Mouse (Mus musculus) liver, adult 2 months (tissue): ENCODE data around the gene Alkbh3. TPM values are rescaled to one million over a fixed set of nuclear protein-coding genes. Genes with fewer than 3 reads are reported as not detected.

ENCODE experiments used
- DNase-seq: peaks from one replicate; pipeline ENCODE4 v3.0.0-alpha.2; 2011; ENCODE audit warnings: low read depth, low spot score; ENCODE audit errors: extremely low read depth
- H3K27ac ChIP-seq: fragments of 200-500 bp; replicated peaks from 2 replicates; pipeline ENCODE4 v1.5.1; 2012; ENCODE audit warnings: low read depth, mild to moderate bottlenecking, control low read depth, inconsistent platforms, low read length; ENCODE audit not compliant: insufficient read depth
- H3K27me3 ChIP-seq: fragments of 200-500 bp; 2 replicates; pipeline ENCODE4 v1.6.1; 2012; ENCODE audit warnings: mild to moderate bottlenecking, moderate library complexity, low read length, inconsistent platforms; ENCODE audit not compliant: control insufficient read depth, insufficient read depth
- H3K36me3 ChIP-seq: fragments of 200-500 bp; 2 replicates; pipeline ENCODE4 v1.6.1; 2012; ENCODE audit warnings: low read length, inconsistent platforms; ENCODE audit not compliant: control insufficient read depth, insufficient read depth
- H3K4me1 ChIP-seq: fragments of 200-500 bp; 2 replicates; pipeline ENCODE4 v1.6.1; 2011; ENCODE audit warnings: low read length; ENCODE audit not compliant: control insufficient read depth, insufficient read depth
- H3K4me3 ChIP-seq: fragments of 200-500 bp; 2 replicates; pipeline ENCODE4 v1.5.1; 2011; ENCODE audit warnings: low read depth, mild to moderate bottlenecking, control low read depth, low read length, moderate library complexity; ENCODE audit not compliant: insufficient read depth
- H3K79me2 ChIP-seq: fragments of 200-500 bp; 2 replicates; pipeline ENCODE4 v1.6.1; 2012; ENCODE audit warnings: inconsistent platforms, mild to moderate bottlenecking, low read length, moderate library complexity; ENCODE audit not compliant: control insufficient read depth, insufficient read depth
- H3K9ac ChIP-seq: fragments of 200-500 bp; 2 replicates; pipeline ENCODE4 v1.6.1; 2012; ENCODE audit warnings: low read depth, mild to moderate bottlenecking, control low read depth, inconsistent platforms, low read length
- CTCF ChIP-seq: fragments of 200-500 bp; IDR thresholded peaks from 2 replicates; pipeline ENCODE4 v1.5.1; 2011; ENCODE audit warnings: low read depth, low read length, control low read depth
- POLR2A ChIP-seq: fragments of 200-500 bp; IDR thresholded peaks from 2 replicates; pipeline ENCODE4 v1.6.1; 2011; ENCODE audit warnings: low read length, control low read depth; ENCODE audit not compliant: insufficient read depth; ENCODE audit errors: extremely low read depth
- whole genome bisulfite sequencing: fragments of 180-500 bp; shearing (Covaris S2); methylation state at CpG from one replicate; pipeline ENCODE4 v1.1.7; 2018; 5-methylcytosine and 5-hydroxymethylcytosine counted together
- polyA plus RNA-seq: library from polyadenylated mRNA; depleted of rRNA; stranded (reverse); fragments of >200 nt; gene quantifications from 2 replicates; pipeline ENCODE4 v1.2.3, GENCODE M21; 2012; rRNA removed
- total RNA-seq: library from RNA; depleted of rRNA; stranded (reverse); fragments of >200 nt; gene quantifications from 2 replicates; pipeline ENCODE4 v1.2.3, GENCODE M21; 2014; rRNA removed

Gene Alkbh3
- total and polyA plus RNA-seq, 2 experiments, result 24.9 to 33.6 TPM

- 94% methylated on average over 2 of the region's 2 CpGs for WGBS
- Histone ChIP-seq H3K27ac (no peak overlapping the region), H3K9ac (no peak overlapping the region), H3K36me3 (no peaks in the 10 kb centered on the region), H3K27me3 (peaks cover 11% of the 10 kb centered on the region; the same call in 1 of the 2 replicates), H3K4me3 (no peak overlapping the region), H3K4me1 (no peaks in the 10 kb centered on the region; the same call in 1 of the 2 replicates), H3K79me2 (no peaks in the 10 kb centered on the region)
- no peak for DNase-seq
- TF ChIP-seq CTCF, result 0 out of 2 replicates have a peak, but pooled peaks have one; percentile 6
- TF ChIP-seq POLR2A, result no peak
These were observed 66.5 kb downstream of the Alkbh3 start for GRCm38 (mm10) chr2:93944099-93944498.

- Histone ChIP-seq H3K9ac (no peak overlapping the region), H3K4me3 (no peak overlapping the region), H3K27ac (no peak overlapping the region), H3K27me3 (0 out of 2 replicates have a peak, but pooled peaks cover 3% of the 10 kb centered on the region), H3K4me1 (no peaks in the 10 kb centered on the region; the same call in 1 of the 2 replicates), H3K79me2 (no peaks in the 10 kb centered on the region), H3K36me3 (no peaks in the 10 kb centered on the region)
- peak; percentile 19 for DNase-seq
- WGBS, result 65% methylated on average over 11 of the region's 11 CpGs
- TF ChIP-seq POLR2A, result no peak
- TF ChIP-seq CTCF, result no peak
These were observed 68.9 kb downstream of the Alkbh3 start for GRCm38 (mm10) chr2:93941670-93942069.

GRCm38 (mm10) chr2:93938534-93938933 lies 72.1 kb downstream of the Alkbh3 start:
- Histone ChIP-seq H3K9ac (no peak overlapping the region), H3K4me3 (no peak overlapping the region), H3K79me2 (no peaks in the 10 kb centered on the region), H3K36me3 (no peaks in the 10 kb centered on the region), H3K4me1 (no peaks in the 10 kb centered on the region; the same call in 1 of the 2 replicates), H3K27ac (no peak overlapping the region), H3K27me3 (no peaks in the 10 kb centered on the region)
- DNase-seq, result no peak
- TF ChIP-seq CTCF (no peak), POLR2A (no peak)
- WGBS, result 59% methylated on average over 9 of the region's 9 CpGs

Other genes starting within 250 kb of the Alkbh3 start
- 14.1 and 21.5 TPM in 2 replicates for gene Ext2, start 188.2 kb downstream of the Alkbh3 start, total RNA-seq
- 19.1 and 21.6 TPM in 2 replicates for gene Ext2, start 188.2 kb downstream of the Alkbh3 start, polyA plus RNA-seq
- 3.4 and 4.1 TPM in 2 replicates for gene Accs, start 160.9 kb downstream of the Alkbh3 start, total RNA-seq
- gene Accs, start 160.9 kb downstream of the Alkbh3 start, polyA plus RNA-seq, result 4.0 and 7.2 TPM in 2 replicates
- not detected in 2 replicates for gene Accsl, start 141.7 kb downstream of the Alkbh3 start, total RNA-seq
- not detected in 2 replicates for gene Accsl, start 141.7 kb downstream of the Alkbh3 start, polyA plus RNA-seq
- gene Gm13889, start 53.6 kb downstream of the Alkbh3 start, total RNA-seq, result 0.46 and 0.94 TPM in 2 replicates
- gene Gm13889, start 53.6 kb downstream of the Alkbh3 start, polyA plus RNA-seq, result 3.5 and 4.3 TPM in 2 replicates
- not detected in 2 replicates for gene Gm27027, start 14.5 kb downstream of the Alkbh3 start, total RNA-seq
- gene Gm27027, start 14.5 kb downstream of the Alkbh3 start, polyA plus RNA-seq, result not detected in 2 replicates
- 120 and 144 TPM in 2 replicates for gene Hsd17b12, start 147.2 kb upstream of the Alkbh3 start, total RNA-seq
- gene Hsd17b12, start 147.2 kb upstream of the Alkbh3 start, polyA plus RNA-seq, result 49.7 and 68.5 TPM in 2 replicates